In genomic region chr4:7364238-7365040, GRCm38 (mm10) we compare ENCODE assay signal across 13 mouse cellular contexts.
DNase-seq lines count a peak whose midpoint lies in the region; ATAC-seq lines count a peak whose summit lies in the region.
"Had no signal": no experiment of that assay in that cellular context is flagged by ENCODE, and none has a peak within 500 bp of the region (broad histone marks: within the 10 kb centered on the region; RNA-seq: fewer than 3 reads in every experiment).

No protein-coding gene starts in this region.

- no peak overlapping the region for H3K27ac ChIP-seq in forebrain, embryonic 14.5 days (ENCODE audit: low read depth, low read length)
- 0 out of 2 replicates have a peak overlapping the region, but pooled peaks have one; percentile 42 for H3K27ac ChIP-seq in midbrain, embryonic 14.5 days (replicated peaks; ENCODE audit: low read depth, low read length)
- H3K27ac ChIP-seq: liver, embryonic 13.5 days; stomach, embryonic 15.5 days had no signal

- H3K9ac ChIP-seq in forebrain, embryonic 14.5 days (ENCODE audit: low read length): no peak overlapping the region
- no peak overlapping the region for H3K9ac ChIP-seq in midbrain, embryonic 14.5 days (replicated peaks; ENCODE audit: low read length)
- H3K9ac ChIP-seq: liver, embryonic 13.5 days; stomach, embryonic 15.5 days had no signal

- intact Hi-C loops in gastrocnemius, postnatal 14 days (cut with DNase I; ENCODE audit: low total_unique reads): no loop called here

- no peaks in the 10 kb centered on the region for H3K27me3 ChIP-seq in forebrain, embryonic 14.5 days (replicated peaks; ENCODE audit: control insufficient read depth, insufficient read depth, low read length)
- H3K27me3 ChIP-seq in midbrain, embryonic 14.5 days (ENCODE audit: control insufficient read depth, insufficient read depth, low read length): no peaks in the 10 kb centered on the region
- H3K27me3 ChIP-seq: liver, embryonic 13.5 days; stomach, embryonic 15.5 days had no signal

- no peaks in the 10 kb centered on the region for H3K4me1 ChIP-seq in forebrain, embryonic 14.5 days (ENCODE audit: control insufficient read depth, insufficient read depth, low read length)
- H3K4me1 ChIP-seq in midbrain, embryonic 14.5 days (ENCODE audit: control insufficient read depth, insufficient read depth, low read length): no peaks in the 10 kb centered on the region
- H3K4me1 ChIP-seq: liver, embryonic 13.5 days; stomach, embryonic 15.5 days had no signal

- H3K4me2 ChIP-seq in forebrain, embryonic 14.5 days (ENCODE audit: low read length): no peak overlapping the region
- no peak overlapping the region for H3K4me2 ChIP-seq in midbrain, embryonic 14.5 days (ENCODE audit: low read length)
- H3K4me2 ChIP-seq: heart, embryonic 11.5 days; liver, embryonic 13.5 days; stomach, embryonic 15.5 days had no signal

- DNase-seq in 416B (ENCODE audit: low read depth) (peak; percentile 50), ES-CJ7 (ENCODE audit: low read depth, low spot score) (peak; percentile 71)
- peak; percentile 40 for DNase-seq in forebrain, embryonic 14.5 days (ENCODE audit: low spot score)
- peak; percentile 14 for DNase-seq in midbrain, embryonic 14.5 days
- DNase-seq in gastrocnemius, postnatal 14 days: no peak
- no peak for DNase-seq in layer of hippocampus, postnatal 14 days (ENCODE audit: low spot score in 2 of 2)
- DNase-seq in spleen, postnatal 14 days (ENCODE audit: low spot score in 2 of 2): no peak
- no peak for DNase-seq in cerebellum, adult 9-11 months
- DNase-seq: kidney, postnatal 4 days; liver, embryonic 13.5 days; right cerebral cortex, adult 18-20 months had no signal

- 58% methylated on average over 3 of the region's 3 CpGs for WGBS in forebrain, embryonic 14.5 days
- 73% methylated on average over 3 of the region's 3 CpGs for WGBS in midbrain, embryonic 14.5 days

- no peaks in the 10 kb centered on the region for H3K36me3 ChIP-seq in forebrain, embryonic 14.5 days (ENCODE audit: control insufficient read depth, insufficient read depth, low read length)
- no peaks in the 10 kb centered on the region for H3K36me3 ChIP-seq in midbrain, embryonic 14.5 days (ENCODE audit: control insufficient read depth, insufficient read depth, low read length)
- H3K36me3 ChIP-seq: liver, embryonic 13.5 days; stomach, embryonic 15.5 days had no signal

- peak; percentile 76 for ATAC-seq in forebrain, embryonic 14.5 days
- ATAC-seq in midbrain, embryonic 14.5 days (ENCODE audit: low FRiP score, low TSS enrichment): peak; percentile 57; the same call in 1 of the 2 replicates

- H3K9me3 ChIP-seq in forebrain, embryonic 14.5 days (replicated peaks; ENCODE audit: control insufficient read depth, low read length): no peaks in the 10 kb centered on the region
- H3K9me3 ChIP-seq in midbrain, embryonic 14.5 days (ENCODE audit: control insufficient read depth, low read length): no peaks in the 10 kb centered on the region
- H3K9me3 ChIP-seq: liver, embryonic 13.5 days; stomach, embryonic 15.5 days had no signal

- H3K4me3 ChIP-seq in forebrain, embryonic 14.5 days (ENCODE audit: low read depth, low read length): no peak overlapping the region
- no peak overlapping the region for H3K4me3 ChIP-seq in midbrain, embryonic 14.5 days (replicated peaks; ENCODE audit: low read depth, low read length)
- H3K4me3 ChIP-seq: liver, embryonic 13.5 days; stomach, embryonic 15.5 days had no signal

Comparison
In these comparisons a context has a peak if more than half of its experiments do, and no peak if none do; other contexts are left out.
1. DNase-seq: peak in 416B (single experiment), ES-CJ7 (single experiment), forebrain, embryonic 14.5 days (single experiment) and midbrain, embryonic 14.5 days (single experiment); none in gastrocnemius, postnatal 14 days (single experiment), layer of hippocampus, postnatal 14 days (0 of 2), spleen, postnatal 14 days (0 of 2) and cerebellum, adult 9-11 months (single experiment).